Mouse (Mus musculus): ENCODE results near the gene Rbm34. TPM values are rescaled to one million over a fixed set of nuclear protein-coding genes. Genes with fewer than 3 reads are reported as not detected.
"Not testable (repeated sequence)": the region's sequence is repeated elsewhere in the genome, so short reads cannot be mapped to it uniquely, and the experiment has no call there.

Gene Rbm34
- total RNA-seq, 1 experiment from 2014 or later = 15.4 TPM

DNA sequence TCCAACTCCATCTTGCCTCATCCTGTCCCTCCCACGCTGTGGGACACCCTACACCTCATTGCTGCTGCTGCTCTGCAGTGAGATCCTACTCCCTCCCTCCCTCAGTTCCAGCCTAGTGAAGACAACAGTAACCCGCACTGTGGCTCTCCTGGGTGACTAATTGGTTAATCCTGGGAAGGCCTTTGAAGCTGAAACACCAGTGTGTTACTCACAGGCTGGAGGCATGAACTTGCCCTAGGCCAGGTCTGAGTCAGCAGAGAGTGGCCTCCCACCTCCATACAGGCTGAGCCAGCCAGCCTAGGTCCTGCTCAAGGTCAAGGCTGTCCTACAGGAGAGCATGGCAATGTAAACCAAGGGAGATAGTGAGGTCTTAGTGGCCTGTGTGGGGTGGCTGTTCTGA, 51.6 kb downstream of the Rbm34 start:
- DNase-seq = peak; percentile 64

DNA sequence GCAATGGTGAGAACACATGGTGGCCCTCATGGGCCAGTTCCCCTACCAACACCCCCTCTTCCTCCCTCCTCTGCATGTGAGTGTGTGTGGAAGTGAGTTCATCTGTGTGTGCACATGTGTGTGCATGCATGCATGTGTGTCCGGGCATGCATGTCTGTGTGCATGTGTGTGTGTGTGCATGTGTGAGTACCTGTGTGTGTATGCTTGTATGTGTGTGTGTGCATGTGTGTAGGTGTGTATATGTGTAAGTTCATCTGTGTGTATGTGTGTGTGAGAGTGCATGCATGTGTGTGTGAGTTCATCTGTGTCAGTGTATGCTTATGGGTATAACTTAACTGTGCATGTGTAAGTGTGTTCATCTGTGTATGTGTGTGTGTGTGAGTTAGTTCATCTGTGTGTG, 52.5 kb downstream of the Rbm34 start:
- no peak for DNase-seq

DNA sequence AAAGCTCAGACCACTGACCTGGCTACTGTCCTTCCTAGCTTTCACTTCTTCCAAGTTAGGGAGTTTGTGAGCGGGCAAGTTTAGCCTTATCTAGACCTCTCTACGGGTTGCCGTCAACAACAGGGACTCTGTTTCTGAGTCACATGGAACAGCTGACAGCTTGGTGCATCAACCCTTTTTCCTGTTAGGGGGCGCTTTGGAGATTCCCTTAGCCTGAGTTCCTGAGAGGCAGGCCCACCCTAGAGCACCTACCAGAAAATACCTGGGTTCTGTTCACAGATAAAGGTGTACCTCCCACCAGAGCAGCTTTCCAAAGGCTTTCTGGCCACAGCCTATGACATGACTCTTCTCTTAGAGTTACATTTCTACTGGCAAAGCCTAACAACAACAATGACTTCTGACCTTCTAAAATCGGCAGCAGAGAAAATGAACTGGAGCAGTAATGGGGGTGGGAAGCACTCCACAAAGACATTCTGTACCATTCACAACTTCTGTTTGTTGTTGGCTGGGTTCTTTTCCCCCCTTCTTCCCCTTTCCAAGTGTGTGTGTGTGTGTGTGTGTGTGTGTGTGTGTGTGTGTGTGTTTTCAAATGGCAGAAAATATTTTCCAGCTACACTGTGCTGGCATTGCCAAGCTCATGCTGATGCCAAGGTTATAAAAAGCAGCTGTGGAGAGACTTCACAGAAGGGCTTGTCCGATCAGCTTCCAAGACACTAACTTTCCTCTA, 53.5 kb downstream of the Rbm34 start:
- DNase-seq = peak; percentile 19

DNA sequence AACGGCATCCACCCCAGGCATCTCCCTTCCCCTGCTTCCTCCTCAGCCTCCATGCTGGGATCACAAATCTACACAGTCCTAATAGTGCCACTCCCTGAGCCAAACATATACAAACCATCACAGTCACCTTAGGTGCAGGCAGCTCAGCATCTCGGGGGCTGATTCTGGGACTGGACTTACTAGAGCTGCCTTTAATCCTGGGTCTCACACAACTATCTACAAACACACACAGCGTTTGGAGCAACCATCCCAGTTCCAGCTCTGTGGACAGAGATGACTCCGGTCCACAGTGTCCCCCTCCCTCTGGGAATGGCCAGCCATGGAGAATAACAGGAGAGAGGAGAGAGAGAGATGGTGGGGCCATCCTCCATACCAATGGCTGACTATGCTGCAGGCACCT, 54.3 kb downstream of the Rbm34 start:
- DNase-seq = no peak

DNA sequence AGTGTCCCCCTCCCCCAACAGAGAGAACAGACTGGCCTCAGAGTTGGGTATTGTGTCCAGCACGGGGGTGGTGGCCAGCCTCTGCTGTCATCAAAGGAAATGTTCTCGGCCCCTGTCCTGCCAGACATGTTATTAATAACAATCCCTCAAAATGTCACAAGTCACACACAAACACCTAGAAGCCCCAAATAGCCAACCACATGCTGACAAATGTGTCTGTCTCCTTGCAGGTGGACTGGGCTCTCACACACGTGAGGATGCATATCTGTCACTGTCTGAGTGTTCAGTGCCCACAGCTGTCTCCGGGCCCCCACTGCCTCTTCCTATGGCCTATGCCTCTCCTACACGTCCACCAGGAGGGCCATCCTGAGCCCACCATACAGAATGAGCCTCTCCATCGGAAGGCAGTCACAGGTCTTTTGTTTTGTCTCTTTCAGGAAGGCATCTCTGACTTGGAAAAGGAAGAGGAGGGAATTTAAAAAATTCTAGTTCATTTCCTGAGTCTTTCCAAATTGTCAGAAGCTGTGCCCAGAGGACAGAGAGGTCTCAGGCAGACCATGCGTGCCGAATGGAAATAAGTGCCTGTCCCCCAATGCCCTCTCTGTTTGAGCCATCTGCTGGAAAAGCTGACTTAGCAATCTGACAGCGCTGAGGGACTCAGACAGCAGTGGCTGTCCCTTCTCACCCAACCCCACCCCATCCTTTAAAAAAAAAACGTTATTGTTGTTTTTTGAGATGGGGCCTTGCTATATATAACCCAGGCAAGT, 56.1 kb downstream of the Rbm34 start:
- DNase-seq = no peak

DNA sequence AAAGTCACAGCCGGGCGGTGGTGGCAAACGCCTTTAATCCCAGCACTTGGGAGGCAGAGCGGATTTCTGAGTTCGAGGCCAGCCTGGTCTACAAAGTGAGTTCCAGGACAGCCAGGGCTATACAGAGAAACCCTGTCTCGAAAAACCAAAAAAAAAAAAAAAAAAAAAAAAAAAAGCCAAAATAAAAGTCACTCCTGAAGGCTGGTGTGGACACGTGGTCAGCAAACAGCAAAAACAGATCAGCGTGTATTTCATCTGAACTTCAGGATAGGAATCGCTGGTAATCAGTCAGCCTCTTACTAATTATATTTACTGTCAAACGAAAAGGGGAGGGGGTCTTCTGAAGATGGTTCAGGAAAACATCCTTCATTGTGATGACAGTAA, 56.8 kb downstream of the Rbm34 start:
- DNase-seq = not testable (repeated sequence)

DNA sequence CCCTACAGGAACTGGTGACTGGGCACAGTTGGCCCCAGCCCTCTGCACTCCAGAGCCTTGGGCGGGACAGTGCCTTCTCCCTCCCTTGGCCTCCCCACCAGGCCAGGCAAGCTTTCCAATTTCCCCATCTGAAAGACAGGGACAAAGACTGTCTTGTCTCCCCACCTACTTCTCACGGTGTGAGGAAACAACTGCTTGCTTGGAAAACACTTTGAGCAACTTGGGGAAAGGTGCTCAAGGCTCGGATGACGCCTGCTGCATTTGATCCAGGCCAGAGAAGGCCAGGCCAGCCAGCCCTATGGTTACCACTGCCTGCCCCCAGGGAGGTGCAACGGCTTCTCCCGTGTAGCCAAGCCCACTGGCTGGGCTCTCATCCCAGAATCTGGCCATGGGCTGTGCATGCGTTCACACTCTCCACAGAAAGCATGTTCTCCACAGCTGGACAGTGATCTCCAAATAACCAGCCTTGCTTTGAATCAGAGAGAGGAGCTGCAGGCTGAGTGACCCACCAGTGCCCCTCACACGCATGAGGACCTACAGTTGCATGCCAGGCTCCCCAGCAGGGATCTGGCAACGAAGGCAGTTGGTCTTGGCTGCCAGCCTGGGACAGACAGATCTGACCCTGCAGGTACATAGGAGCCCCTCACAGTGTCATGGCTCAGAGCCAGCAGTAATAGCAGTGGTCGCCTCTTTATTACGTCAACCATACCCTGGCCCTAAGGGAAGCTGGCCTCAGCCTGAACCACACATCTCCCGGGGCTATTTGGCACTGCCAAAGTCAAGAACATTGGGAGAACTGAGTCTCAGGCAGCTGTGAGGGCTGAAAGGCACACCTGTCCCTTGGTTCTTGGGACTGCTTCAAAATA, 57.4 kb downstream of the Rbm34 start:
- peak; percentile 45 for DNase-seq

DNA sequence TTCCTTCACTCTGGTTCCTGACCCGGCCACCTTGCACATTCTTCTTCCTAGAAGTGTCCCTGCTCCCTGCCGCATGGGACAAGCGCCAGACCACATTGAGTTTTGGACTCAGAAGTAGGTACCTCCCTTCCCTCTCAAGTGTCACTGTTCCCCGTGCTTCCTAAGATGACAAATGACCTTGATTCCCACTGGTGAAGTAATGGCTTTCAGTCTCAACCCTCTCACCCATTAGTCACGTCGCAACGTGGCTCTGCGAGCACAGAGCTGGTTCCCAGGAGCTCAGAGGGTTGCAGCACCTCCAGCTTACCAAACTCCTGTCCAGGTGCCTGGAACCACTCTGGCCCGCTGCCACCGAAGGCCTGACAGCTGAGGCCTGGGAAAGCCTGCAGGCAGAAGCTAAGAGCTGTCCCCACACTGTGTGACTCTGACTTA, 61.5 kb downstream of the Rbm34 start:
- DNase-seq = peak; percentile 65

DNA sequence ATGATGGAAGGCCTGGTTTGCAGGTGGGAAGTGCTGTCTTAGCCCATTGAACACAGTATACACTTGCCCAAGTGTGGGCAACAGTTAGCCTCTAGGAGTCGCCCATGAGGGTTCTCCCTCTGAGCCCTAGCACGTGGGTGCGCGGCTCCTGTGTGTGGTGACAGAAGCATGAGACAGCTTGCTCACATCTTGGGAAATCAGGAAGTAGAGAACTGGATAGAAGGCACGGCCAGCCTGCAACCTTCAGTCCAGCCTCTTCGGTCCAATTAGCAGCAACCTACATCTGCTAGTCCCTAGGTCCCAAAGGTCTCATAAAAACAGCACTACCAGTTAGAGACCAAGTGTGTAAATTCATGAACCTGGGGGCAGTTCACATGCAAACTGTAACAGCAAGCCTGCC, 62.1 kb downstream of the Rbm34 start:
- peak; percentile 25 for DNase-seq

DNA sequence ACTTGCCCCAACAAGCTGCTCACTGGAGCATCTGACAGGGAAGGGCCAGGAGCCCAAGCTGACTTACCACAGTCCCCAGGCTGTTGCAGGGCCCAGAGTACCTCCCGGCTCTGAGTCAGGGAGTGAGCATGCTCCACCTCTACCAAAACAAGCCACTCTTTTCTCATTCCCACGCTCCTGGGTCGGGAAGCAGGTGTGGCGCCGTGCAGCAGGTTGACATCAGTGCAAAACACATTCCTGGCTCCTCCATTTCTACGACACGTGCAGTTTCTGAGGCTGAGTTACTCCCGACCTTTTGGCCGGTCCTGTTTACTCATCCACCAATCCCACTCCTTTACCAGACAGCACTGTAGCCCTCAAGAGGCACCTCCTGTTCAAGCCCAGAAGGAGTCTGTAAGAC, 62.9 kb downstream of the Rbm34 start:
- no peak for DNase-seq

DNA sequence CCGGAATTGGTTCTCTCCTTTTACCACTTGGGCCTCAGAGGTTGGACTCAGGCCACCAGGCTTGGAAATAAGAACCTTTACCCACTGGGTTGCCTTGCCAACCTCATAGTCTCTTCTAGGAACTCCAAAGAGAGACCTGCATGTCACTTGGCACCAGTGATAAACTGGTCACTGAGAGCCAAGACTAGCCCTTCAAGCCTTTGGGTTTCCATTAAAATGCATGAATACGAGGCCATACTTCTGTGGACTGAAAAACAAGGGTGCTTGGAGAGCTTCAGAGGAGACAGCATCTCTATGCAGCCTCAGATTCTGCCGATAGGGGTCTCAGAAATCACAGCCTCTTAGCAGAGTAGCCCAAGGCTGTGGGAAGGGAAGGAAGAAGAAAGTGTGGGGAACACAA, 63.5 kb downstream of the Rbm34 start:
- no peak for DNase-seq

DNA sequence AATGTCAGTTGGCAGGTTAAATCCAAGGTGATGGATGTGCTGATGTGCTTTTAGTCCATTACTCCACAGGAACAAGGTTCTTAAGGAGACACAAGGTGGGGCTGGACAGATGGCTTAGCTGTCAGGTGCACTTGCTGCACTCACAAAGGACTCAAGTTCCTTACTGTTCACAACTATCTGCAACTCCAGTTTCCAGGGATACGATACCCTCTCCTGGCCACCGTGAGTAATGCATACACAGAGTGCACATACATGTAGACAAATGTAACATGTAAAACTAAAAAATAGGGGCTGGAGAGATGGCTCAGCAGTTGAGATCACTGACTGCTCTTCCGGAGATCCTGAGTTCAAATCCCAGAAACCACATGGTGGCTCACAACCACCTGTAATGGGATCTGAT, 65.5 kb downstream of the Rbm34 start:
- no peak for DNase-seq

DNA sequence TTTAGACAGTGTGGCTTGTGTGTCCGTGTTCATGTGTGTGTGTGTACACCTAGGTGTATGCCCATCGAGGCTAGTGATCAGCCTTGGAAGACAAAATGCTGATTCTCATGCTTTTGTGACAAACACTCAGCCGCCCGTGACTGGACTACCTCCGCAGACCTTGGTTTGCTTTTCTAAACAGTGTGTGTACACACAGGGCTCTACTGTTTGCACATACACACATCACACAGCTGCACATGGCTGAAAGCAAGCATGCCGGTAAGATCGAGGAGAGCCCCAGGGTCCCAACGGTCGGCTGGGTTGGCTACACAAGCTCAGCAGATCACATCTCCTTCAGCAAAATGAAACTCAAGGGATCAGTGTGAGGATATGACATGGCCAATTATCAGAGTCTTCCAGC, 66.9 kb downstream of the Rbm34 start:
- DNase-seq = no peak

DNA sequence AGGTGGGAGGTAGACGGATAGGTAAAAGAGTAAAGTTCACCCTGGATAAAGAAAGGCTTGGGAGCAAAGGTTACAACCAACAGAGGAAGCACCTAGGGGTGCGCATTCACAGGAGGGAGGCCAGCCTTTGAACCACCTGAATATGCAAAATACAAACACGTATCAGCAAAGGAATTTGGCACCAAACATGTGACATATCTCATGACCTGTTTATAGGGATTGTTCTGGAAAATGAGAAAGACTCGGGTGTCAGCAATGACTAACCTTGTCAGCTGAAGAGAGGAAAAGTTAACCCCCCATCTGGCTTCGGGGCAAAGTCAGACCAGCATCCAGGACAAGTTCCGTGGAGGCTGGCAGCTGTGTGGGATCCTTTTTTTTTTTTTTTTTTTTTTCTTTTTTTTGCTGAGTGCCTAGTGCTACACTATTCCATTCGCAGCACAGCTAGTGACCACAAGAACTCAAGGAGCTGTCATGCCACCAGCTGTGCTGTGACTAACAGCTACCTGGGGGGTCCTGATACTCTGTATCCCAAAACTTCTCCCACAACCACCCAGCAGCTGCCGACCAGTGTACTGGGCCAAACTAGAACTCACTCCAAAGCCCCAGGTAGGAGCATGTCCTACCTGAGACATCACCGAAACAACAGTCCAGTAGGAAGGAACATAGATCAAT, 67.5 kb downstream of the Rbm34 start:
- DNase-seq = no peak

DNA sequence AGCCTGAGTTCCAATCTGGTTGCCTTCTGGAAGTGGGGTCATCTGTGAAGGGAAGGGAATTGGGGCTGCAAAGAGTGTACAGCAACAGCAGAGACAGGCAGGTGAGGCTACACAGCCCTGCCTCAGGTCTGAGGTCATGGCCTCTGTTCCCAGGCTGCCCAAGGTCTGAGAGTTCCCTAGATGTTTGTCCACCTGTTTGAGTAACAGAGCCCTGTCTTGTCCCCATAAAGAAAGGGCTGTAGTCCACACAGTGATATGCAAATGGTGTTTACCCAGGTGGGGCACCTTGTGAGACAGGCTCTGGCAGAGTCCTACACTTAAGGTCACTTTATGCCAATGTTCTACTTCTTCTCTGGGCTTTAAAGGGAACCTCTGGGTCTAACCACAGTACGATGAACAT, 69.3 kb downstream of the Rbm34 start:
- DNase-seq = no peak

DNA sequence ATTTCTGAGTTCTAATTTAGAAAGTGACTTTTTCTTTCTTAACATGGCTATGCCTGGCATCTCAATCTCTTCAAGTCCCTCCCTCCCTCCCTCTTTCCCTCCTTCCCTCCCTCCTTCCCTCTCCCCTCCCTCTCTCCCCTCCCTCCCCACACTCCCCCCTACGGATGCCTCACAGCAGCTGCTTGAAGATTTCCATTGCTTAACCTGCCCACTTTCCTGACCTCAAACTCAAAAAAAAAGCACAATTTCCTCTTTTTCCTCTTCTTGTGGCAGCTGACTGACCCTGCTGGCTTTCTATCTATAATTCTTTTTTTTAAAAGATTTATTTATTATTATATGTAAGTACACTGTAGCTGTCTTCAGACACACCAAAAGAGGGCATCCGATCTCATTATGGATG, 69.8 kb downstream of the Rbm34 start:
- DNase-seq = no peak

Other genes with a start within 250 kb of the Rbm34 start
- 162 and 189 TPM in 2 replicates for gene Tomm20, start 25.2 kb downstream of the Rbm34 start, total RNA-seq (2021)
- 48.5 and 66.0 TPM in 2 replicates for gene Pard3, start 92.8 kb upstream of the Rbm34 start, total RNA-seq (2021)

Measured in adrenal gland, postnatal 25 days (tissue).